Mouse (Mus musculus) neutrophil, adult 59 days (primary cell): ENCODE measurements around the gene Zbtb33. TPM values are rescaled to one million over a fixed set of nuclear protein-coding genes. Genes with fewer than 3 reads are reported as not detected.

ENCODE experiments used
- total RNA-seq, 2 experiments: library from RNA; stranded (reverse); gene quantifications; 1 replicate in 1 of 2; 2 replicates in 1 of 2; pipeline ENCODE4 v1.2.4; 2023

The Zbtb33 gene
- total RNA-seq = 10 to 100 TPM; 20.5 to 21.0 TPM

DNA sequence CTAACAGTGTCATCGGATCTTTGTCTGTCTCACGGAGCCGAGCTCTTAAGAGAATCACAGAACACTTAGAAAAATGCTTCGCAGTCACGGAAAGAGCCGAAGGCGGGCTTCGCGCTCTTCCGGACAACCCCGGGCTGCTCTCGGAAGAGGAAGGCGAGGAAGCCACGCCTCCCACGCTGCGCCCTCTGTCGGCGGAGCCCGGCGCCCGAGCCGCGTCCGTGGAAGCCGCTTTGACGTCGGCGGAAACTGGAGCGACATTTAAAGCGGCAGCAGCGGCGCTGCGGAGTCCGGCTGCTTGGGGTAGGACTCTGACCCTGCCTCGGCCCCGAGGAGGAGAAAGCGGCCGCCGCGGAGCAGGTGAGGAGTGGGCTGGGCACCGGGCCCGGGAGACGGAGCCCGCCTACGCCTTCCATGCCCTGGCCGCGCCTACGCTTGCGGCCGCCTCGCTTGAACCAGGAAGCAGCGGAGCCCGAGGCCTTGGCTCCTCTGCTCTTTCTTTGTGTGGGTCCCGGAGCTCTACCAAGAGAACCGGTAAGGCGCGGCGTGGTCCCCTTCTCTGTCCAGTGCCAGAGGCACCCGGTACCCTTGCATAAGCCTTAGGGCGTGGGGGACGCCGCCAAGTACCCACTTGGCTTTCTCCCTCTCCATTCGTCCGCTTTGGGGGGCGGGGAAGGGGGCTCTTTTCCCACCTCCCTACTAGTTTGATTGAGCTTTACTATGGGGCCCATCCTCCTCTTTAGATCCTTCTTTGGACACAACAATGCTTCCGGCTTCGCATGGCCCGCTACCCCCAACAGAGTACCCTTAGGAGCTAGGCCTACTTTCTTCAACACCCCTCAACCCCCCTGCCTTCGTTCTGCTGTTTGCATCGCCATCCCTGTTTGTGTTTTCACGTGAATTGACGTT is at the start of gene Zbtb33:
Zbtb33 (plus strand) TSS at position 242 of the 906 bp plus-strand sequence.

Other genes with a start within 250 kb of the Zbtb33 start
- gene Btg1-ps1, start 171.0 kb upstream of the Zbtb33 start, total RNA-seq = not detected
- gene Btg1-ps2, start 146.7 kb upstream of the Zbtb33 start, total RNA-seq = not detected
- not detected for gene Rhox10, start 123.3 kb upstream of the Zbtb33 start, total RNA-seq
- gene Rhox11, start 104.7 kb upstream of the Zbtb33 start, total RNA-seq = not detected
- gene Rhox12, start 78.9 kb upstream of the Zbtb33 start, total RNA-seq = not detected
- not detected for gene Rhox13, start 68.6 kb upstream of the Zbtb33 start, total RNA-seq
- gene Tmem255a, start 62.6 kb downstream of the Zbtb33 start, total RNA-seq = not detected
- gene Atp1b4, start 126.4 kb downstream of the Zbtb33 start, total RNA-seq = not detected